Mouse (Mus musculus): ENCODE measurements at regions not wholly inside any gene's neighbourhood (a gene's known extent, or its start where the extent isn't known, plus 50 kb on each side); places are given as distances from the start of the nearest gene placed in this dataset.

- H3K9me3 ChIP-seq (replicated peaks), result no peaks in the 10 kb centered on the region
- H3K27me3 ChIP-seq (replicated peaks), result no peaks in the 10 kb centered on the region
- H3K9ac ChIP-seq (replicated peaks), result no peak overlapping the region
- H3K4me1 ChIP-seq, result peaks cover 11% of the 10 kb centered on the region; the same call in 1 of the 2 replicates
- no peaks in the 10 kb centered on the region for H3K36me3 ChIP-seq
- 49% methylated on average over 9 of the region's 9 CpGs for WGBS
- no peak overlapping the region for H3K4me3 ChIP-seq (replicated peaks)
- H3K27ac ChIP-seq (replicated peaks), result no peak overlapping the region
- no peak overlapping the region for H3K4me2 ChIP-seq
- no peak for ATAC-seq (ENCODE audit: low FRiP score)
Observed at GRCm38 (mm10) chr10:126520973-126521372, 380.2 kb downstream of the Atp23 start.

DNA sequence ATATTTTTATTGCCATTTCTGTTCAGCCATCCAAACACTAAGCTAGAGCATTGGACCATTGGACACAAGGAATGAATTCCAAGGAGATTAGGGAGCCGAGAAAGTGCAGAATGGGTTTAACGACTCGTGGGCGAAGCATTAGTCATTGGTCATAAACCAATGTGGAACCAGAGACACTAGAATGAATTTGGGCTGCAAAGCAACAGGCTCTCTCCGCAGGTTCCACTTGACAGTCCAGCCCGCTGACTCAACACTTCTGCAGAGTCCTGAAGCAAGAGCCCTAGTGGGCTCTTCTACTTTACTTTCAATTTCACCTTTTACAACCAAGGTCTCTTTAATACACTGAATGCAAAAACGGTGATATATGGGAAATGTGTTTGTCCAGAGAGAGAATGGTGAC, 388.0 kb downstream of the Atp23 start:
- 46% methylated on average over 7 of the region's 7 CpGs for WGBS
- H3K36me3 ChIP-seq, result no peaks in the 10 kb centered on the region
- H3K9ac ChIP-seq (replicated peaks), result no peak overlapping the region
- no peak overlapping the region for H3K27ac ChIP-seq (replicated peaks)
- ATAC-seq (ENCODE audit: low FRiP score), result no peak
- no peaks in the 10 kb centered on the region for H3K4me1 ChIP-seq
- no peak overlapping the region for H3K4me3 ChIP-seq (replicated peaks)
- H3K4me2 ChIP-seq, result no peak overlapping the region
- no peaks in the 10 kb centered on the region for H3K9me3 ChIP-seq (replicated peaks)
- no peaks in the 10 kb centered on the region for H3K27me3 ChIP-seq (replicated peaks)

- H3K4me3 ChIP-seq (replicated peaks), result no peak overlapping the region
- H3K27me3 ChIP-seq (replicated peaks), result no peaks in the 10 kb centered on the region
- 96% methylated on average over 10 of the region's 10 CpGs for WGBS
Observed at GRCm38 (mm10) chr10:126511511-126511910, 389.6 kb downstream of the Atp23 start.

DNA sequence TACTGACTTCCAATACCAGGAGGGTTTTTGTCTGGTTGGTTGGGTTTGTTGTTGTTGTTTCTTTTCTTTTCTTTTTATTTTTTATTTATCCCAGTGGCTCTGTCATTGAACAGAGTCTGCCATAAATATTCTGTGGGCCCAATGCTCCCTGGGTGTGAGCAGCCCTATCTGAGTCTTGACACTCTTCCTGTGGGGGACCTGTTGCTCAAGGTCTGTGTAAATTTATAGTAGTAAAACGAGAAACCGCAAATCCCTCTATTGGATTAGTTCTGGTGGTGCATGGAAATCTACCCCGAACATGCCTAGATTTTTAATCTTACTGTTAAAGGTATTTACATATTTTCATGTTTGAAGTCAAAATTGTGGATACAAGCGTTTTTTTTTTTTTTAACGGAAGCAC, 395.2 kb downstream of the Atp23 start:
- no peak overlapping the region for H3K9ac ChIP-seq (replicated peaks)
- no peak overlapping the region for H3K4me3 ChIP-seq (replicated peaks)
- no peaks in the 10 kb centered on the region for H3K9me3 ChIP-seq (replicated peaks)
- no peak for ATAC-seq (ENCODE audit: low FRiP score)
- no peaks in the 10 kb centered on the region for H3K36me3 ChIP-seq
- H3K4me2 ChIP-seq, result no peak overlapping the region
- 89% methylated on average over 5 of the region's 5 CpGs for WGBS
- no peaks in the 10 kb centered on the region for H3K4me1 ChIP-seq
- H3K27ac ChIP-seq (replicated peaks), result no peak overlapping the region
- H3K27me3 ChIP-seq (replicated peaks), result no peaks in the 10 kb centered on the region

More at GRCm38 (mm10) chr10:126511511-126511910, 389.6 kb downstream of the Atp23 start:
- Histone ChIP-seq H3K4me1 (no peaks in the 10 kb centered on the region), H3K27ac (replicated peaks) (no peak overlapping the region), H3K9me3 (replicated peaks) (no peaks in the 10 kb centered on the region), H3K36me3 (no peaks in the 10 kb centered on the region), H3K9ac (replicated peaks) (no peak overlapping the region), H3K4me2 (no peak overlapping the region)
- ATAC-seq (ENCODE audit: low FRiP score), result no peak

DNA sequence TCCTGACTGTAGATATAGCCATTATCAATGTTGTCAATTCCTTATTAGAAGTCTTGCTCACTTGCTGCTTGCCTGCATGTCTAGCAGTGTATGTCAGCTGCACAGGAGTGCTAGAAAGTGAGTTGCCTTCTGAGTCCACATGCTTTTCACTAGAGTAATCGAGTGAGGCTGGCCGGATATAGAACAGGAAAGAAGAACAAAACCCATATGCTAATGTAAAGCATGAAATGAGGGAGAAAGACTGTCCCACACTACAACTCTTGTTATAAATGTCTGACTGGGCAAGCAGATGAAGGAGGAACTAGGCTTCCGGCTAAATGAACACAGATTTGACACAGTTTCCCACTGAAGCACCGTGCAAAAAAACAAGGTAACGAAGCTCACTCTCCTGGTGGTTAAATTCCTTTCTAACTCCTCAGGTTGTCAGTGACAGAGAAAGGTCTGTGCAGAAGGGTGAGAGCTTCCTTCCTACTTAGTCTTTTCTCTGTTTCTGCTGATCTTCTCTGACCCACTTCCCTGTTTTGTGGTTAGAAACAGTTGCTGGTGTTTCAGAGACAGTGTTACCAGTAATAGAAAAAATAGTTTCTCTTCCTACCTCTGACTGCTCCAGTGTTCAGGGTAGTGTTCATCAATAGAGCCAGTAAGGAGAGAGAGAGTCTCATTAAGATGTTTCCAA, 399.0 kb downstream of the Atp23 start:
- no peak overlapping the region for H3K9ac ChIP-seq (replicated peaks)
- no peaks in the 10 kb centered on the region for H3K9me3 ChIP-seq (replicated peaks)
- no peaks in the 10 kb centered on the region for H3K27me3 ChIP-seq (replicated peaks)
- ATAC-seq (ENCODE audit: low FRiP score), result no peak
- H3K4me1 ChIP-seq, result no peaks in the 10 kb centered on the region
- no peak overlapping the region for H3K27ac ChIP-seq (replicated peaks)
- H3K4me3 ChIP-seq (replicated peaks), result no peak overlapping the region
- H3K36me3 ChIP-seq, result no peaks in the 10 kb centered on the region
- WGBS, result 44% methylated on average over 5 of the region's 5 CpGs
- H3K4me2 ChIP-seq, result no peak overlapping the region

- Histone ChIP-seq H3K4me3 (replicated peaks) (no peak overlapping the region), H3K27me3 (replicated peaks) (no peaks in the 10 kb centered on the region), H3K4me1 (no peaks in the 10 kb centered on the region), H3K27ac (replicated peaks) (no peak overlapping the region), H3K36me3 (no peaks in the 10 kb centered on the region), H3K9ac (replicated peaks) (no peak overlapping the region), H3K9me3 (replicated peaks) (no peaks in the 10 kb centered on the region), H3K4me2 (no peak overlapping the region)
- WGBS, result 88% methylated on average over 6 of the region's 6 CpGs
- ATAC-seq (ENCODE audit: low FRiP score), result no peak
Observed at GRCm38 (mm10) chr10:126498726-126499125, 402.4 kb downstream of the Atp23 start.

- Histone ChIP-seq H3K4me2 (no peak overlapping the region), H3K4me1 (no peaks in the 10 kb centered on the region), H3K36me3 (no peaks in the 10 kb centered on the region)
Observed at GRCm38 (mm10) chr10:126493734-126494133, 407.4 kb downstream of the Atp23 start.

DNA sequence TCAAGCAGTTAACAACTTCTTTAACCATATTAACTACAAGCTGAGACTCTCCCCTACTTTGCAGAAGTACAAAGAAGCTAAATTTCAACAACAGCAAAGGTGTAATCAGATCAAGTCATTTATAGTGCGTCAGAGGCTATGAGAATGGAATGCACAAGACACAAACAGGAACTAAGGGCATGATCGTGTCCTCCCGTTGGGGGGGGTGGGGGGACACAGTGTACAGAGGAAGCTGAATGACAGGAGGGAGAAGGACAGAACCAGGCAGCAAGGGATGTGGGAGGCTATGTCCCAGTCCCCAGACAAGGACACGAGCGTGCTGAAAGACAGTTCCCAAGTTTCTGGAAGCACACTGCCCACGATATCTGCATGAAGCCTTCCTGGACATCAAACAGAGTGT, 408.9 kb downstream of the Atp23 start:
- no peak overlapping the region for H3K4me2 ChIP-seq
- H3K4me1 ChIP-seq, result no peaks in the 10 kb centered on the region
- WGBS, result 88% methylated on average over 6 of the region's 6 CpGs
- ATAC-seq (ENCODE audit: low FRiP score), result no peak
- H3K36me3 ChIP-seq, result no peaks in the 10 kb centered on the region
- no peak overlapping the region for H3K9ac ChIP-seq (replicated peaks)
- no peak overlapping the region for H3K27ac ChIP-seq (replicated peaks)
- H3K9me3 ChIP-seq (replicated peaks), result no peaks in the 10 kb centered on the region
- H3K4me3 ChIP-seq (replicated peaks), result no peak overlapping the region
- H3K27me3 ChIP-seq (replicated peaks), result no peaks in the 10 kb centered on the region

More at GRCm38 (mm10) chr10:126493734-126494133, 407.4 kb downstream of the Atp23 start:
- 83% methylated on average over 6 of the region's 6 CpGs for WGBS
- H3K9me3 ChIP-seq (replicated peaks), result no peaks in the 10 kb centered on the region
- ATAC-seq (ENCODE audit: low FRiP score), result no peak
- H3K4me3 ChIP-seq (replicated peaks), result no peak overlapping the region
- no peak overlapping the region for H3K27ac ChIP-seq (replicated peaks)
- H3K9ac ChIP-seq (replicated peaks), result no peak overlapping the region
- no peaks in the 10 kb centered on the region for H3K27me3 ChIP-seq (replicated peaks)

- Histone ChIP-seq H3K4me1 (no peaks in the 10 kb centered on the region), H3K4me2 (no peak overlapping the region), H3K27me3 (replicated peaks) (no peaks in the 10 kb centered on the region), H3K9ac (replicated peaks) (no peak overlapping the region), H3K9me3 (replicated peaks) (no peaks in the 10 kb centered on the region), H3K27ac (replicated peaks) (no peak overlapping the region), H3K4me3 (replicated peaks) (no peak overlapping the region), H3K36me3 (no peaks in the 10 kb centered on the region)
- ATAC-seq (ENCODE audit: low FRiP score), result no peak
- WGBS, result 76% methylated on average over 7 of the region's 7 CpGs
Observed at GRCm38 (mm10) chr10:126485129-126485528, 416.0 kb downstream of the Atp23 start.

- H3K9ac ChIP-seq (replicated peaks), result no peak overlapping the region
- ATAC-seq (ENCODE audit: low FRiP score), result no peak
- WGBS, result 93% methylated on average over 2 of the region's 2 CpGs
- no peaks in the 10 kb centered on the region for H3K4me1 ChIP-seq
- H3K4me2 ChIP-seq, result no peak overlapping the region
- no peak overlapping the region for H3K27ac ChIP-seq (replicated peaks)
- H3K27me3 ChIP-seq (replicated peaks), result no peaks in the 10 kb centered on the region
- H3K36me3 ChIP-seq, result no peaks in the 10 kb centered on the region
- H3K4me3 ChIP-seq (replicated peaks), result no peak overlapping the region
- no peaks in the 10 kb centered on the region for H3K9me3 ChIP-seq (replicated peaks)
Observed at GRCm38 (mm10) chr10:126483479-126483878, 417.7 kb downstream of the Atp23 start.

GRCm38 (mm10) chr10:126480382-126480781, 420.8 kb downstream of the Atp23 start:
- H3K4me1 ChIP-seq, result no peaks in the 10 kb centered on the region
- ATAC-seq (ENCODE audit: low FRiP score), result no peak
- no peak overlapping the region for H3K4me3 ChIP-seq (replicated peaks)
- H3K9ac ChIP-seq (replicated peaks), result no peak overlapping the region
- no peak overlapping the region for H3K27ac ChIP-seq (replicated peaks)
- H3K9me3 ChIP-seq (replicated peaks), result no peaks in the 10 kb centered on the region
- H3K4me2 ChIP-seq, result no peak overlapping the region
- no peaks in the 10 kb centered on the region for H3K27me3 ChIP-seq (replicated peaks)
- H3K36me3 ChIP-seq, result no peaks in the 10 kb centered on the region

- 61% methylated on average over 2 of the region's 2 CpGs for WGBS
- Histone ChIP-seq H3K27me3 (replicated peaks) (no peaks in the 10 kb centered on the region), H3K27ac (replicated peaks) (no peak overlapping the region), H3K4me1 (no peaks in the 10 kb centered on the region), H3K4me3 (replicated peaks) (no peak overlapping the region), H3K36me3 (no peaks in the 10 kb centered on the region), H3K4me2 (no peak overlapping the region), H3K9me3 (replicated peaks) (no peaks in the 10 kb centered on the region), H3K9ac (replicated peaks) (no peak overlapping the region)
- no peak for ATAC-seq (ENCODE audit: low FRiP score)
Observed at GRCm38 (mm10) chr10:126479743-126480142, 421.4 kb downstream of the Atp23 start.

Data from neural tube, embryonic 15.5 days (tissue).